Mouse (Mus musculus) midbrain, embryonic 11.5 days (tissue): ENCODE results near the gene Acaa1a. TPM values are rescaled to one million over a fixed set of nuclear protein-coding genes. Genes with fewer than 3 reads are reported as not detected.
"Not testable (repeated sequence)": the region's sequence is repeated elsewhere in the genome, so short reads cannot be mapped to it uniquely, and the experiment has no call there.

Experiments used
- ATAC-seq: fragments of 200-750 bp; cut with Nextera tagmentation; 2 replicates; pipeline ENCODE4 v1.8.0; 2017; ENCODE audit warnings: moderate TSS enrichment, moderate library complexity; ENCODE audit not compliant: low FRiP score
- DNase-seq: peaks from one replicate; pipeline ENCODE4 v3.0.0; 2015; ENCODE audit warnings: low spot score; ENCODE audit errors: missing footprints
- H3K27ac ChIP-seq: fragments of 300-500 bp; sonication (generic); 2 replicates; pipeline ENCODE4 v1.5.1; 2014; ENCODE audit warnings: low read depth, low read length
- H3K27me3 ChIP-seq: fragments of 300-500 bp; sonication (generic); 2 replicates; pipeline ENCODE4 v1.6.1; 2014; ENCODE audit warnings: mild to moderate bottlenecking, low read length, moderate library complexity, mixed read lengths; ENCODE audit not compliant: control insufficient read depth, insufficient read depth
- H3K36me3 ChIP-seq: fragments of 300-500 bp; sonication (generic); 2 replicates; pipeline ENCODE4 v1.6.1; 2014; ENCODE audit warnings: mild to moderate bottlenecking, low read length, moderate library complexity, mixed read lengths; ENCODE audit not compliant: control insufficient read depth, insufficient read depth
- H3K4me1 ChIP-seq: fragments of 300-500 bp; sonication (generic); 2 replicates; pipeline ENCODE4 v1.6.1; 2014; ENCODE audit warnings: low read length; ENCODE audit not compliant: control insufficient read depth, insufficient read depth
- H3K4me2 ChIP-seq: fragments of 300-500 bp; sonication (generic); 2 replicates; pipeline ENCODE4 v1.6.1; 2014; ENCODE audit warnings: mild to moderate bottlenecking, moderate library complexity
- H3K4me3 ChIP-seq: fragments of 300-500 bp; sonication (generic); 2 replicates; pipeline ENCODE4 v1.5.1; 2014; ENCODE audit warnings: low read depth, low read length
- H3K9ac ChIP-seq: fragments of 300-500 bp; sonication (generic); 2 replicates; pipeline ENCODE4 v1.6.1; 2014; ENCODE audit warnings: low read length
- H3K9me3 ChIP-seq: fragments of 300-500 bp; sonication (generic); 2 replicates; pipeline ENCODE4 v1.6.1; 2016; ENCODE audit warnings: low read length; ENCODE audit not compliant: control insufficient read depth
- WGBS: fragments of 180-500 bp; shearing (Covaris S2); extraction: QIAGEN DNeasy Blood & Tissue Kit; methylation state at CpG from one replicate; pipeline ENCODE4 v1.1.7; 2014; 5-methylcytosine and 5-hydroxymethylcytosine counted together
- polyA plus RNA-seq: library from polyadenylated mRNA; unstranded; fragments of >200 nt; fragmentation: Nextera tagmentation; extraction: Ambion mirVana; gene quantifications from 2 replicates; pipeline ENCODE4 v1.2.1, GENCODE M21; 2014

The Acaa1a gene
- polyA plus RNA-seq, 1 experiment from 2014 or later, result 61.2 TPM

DNA sequence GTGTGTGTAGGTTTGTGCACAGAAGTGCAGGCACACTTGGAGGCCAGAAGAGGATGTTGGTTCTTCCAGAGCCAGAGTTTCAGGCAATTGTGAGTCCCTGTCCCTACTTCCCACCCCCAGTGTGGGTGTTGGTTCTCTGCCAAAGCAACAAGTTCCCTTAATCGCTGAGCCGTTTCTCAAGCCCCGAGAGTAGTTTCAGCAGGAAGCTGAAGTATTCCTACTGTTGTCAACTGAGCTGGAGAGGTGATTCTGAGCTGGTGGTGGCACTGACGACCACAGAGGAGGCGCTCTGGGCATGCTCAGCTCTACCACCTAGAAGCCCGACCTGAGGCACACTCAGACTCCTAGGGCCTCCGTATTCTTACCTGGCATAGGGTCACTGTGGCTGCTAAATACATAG, 25.8 kb downstream of the Acaa1a start, which contains the start of gene Slc22a14:
Slc22a14 (minus strand) TSS at position 270 of the 400 bp plus-strand sequence.
- no peak for ATAC-seq
- 79% methylated on average over 7 of the region's 7 CpGs for WGBS
- Histone ChIP-seq H3K27ac (no peak within 1 kb of the TSS), H3K9me3 (no peaks in the 10 kb centered on the region), H3K27me3 (no peaks in the 10 kb centered on the region), H3K4me3 (no peak within 1 kb of the TSS), H3K4me2 (no peak within 1 kb of the TSS), H3K9ac (no peak within 1 kb of the TSS), H3K36me3 (no peaks in the 10 kb centered on the region), H3K4me1 (no peaks in the 10 kb centered on the region)
- no peak for DNase-seq

GRCm38 (mm10) chr9:119368367-119368766, 28.9 kb downstream of the Acaa1a start:
- no peak overlapping the region for H3K4me2 ChIP-seq
- no peaks in the 10 kb centered on the region for H3K4me1 ChIP-seq
- WGBS, result 97% methylated on average over 3 of the region's 3 CpGs
- H3K27ac ChIP-seq, result no peak overlapping the region
- no peaks in the 10 kb centered on the region for H3K27me3 ChIP-seq
- no peaks in the 10 kb centered on the region for H3K9me3 ChIP-seq
- H3K9ac ChIP-seq, result no peak overlapping the region
- no peak overlapping the region for H3K4me3 ChIP-seq
- H3K36me3 ChIP-seq, result no peaks in the 10 kb centered on the region
- DNase-seq (peak; percentile 17), ATAC-seq (no peak)

GRCm38 (mm10) chr9:119370770-119371169, 31.3 kb downstream of the Acaa1a start:
- H3K9ac ChIP-seq, H3K4me2 ChIP-seq, H3K9me3 ChIP-seq, H3K4me1 ChIP-seq, ATAC-seq, H3K27ac ChIP-seq, H3K36me3 ChIP-seq, DNase-seq, H3K4me3 ChIP-seq, H3K27me3 ChIP-seq: not testable (repeated sequence)
- WGBS, result 92% methylated on average over 4 of the region's 4 CpGs

DNA sequence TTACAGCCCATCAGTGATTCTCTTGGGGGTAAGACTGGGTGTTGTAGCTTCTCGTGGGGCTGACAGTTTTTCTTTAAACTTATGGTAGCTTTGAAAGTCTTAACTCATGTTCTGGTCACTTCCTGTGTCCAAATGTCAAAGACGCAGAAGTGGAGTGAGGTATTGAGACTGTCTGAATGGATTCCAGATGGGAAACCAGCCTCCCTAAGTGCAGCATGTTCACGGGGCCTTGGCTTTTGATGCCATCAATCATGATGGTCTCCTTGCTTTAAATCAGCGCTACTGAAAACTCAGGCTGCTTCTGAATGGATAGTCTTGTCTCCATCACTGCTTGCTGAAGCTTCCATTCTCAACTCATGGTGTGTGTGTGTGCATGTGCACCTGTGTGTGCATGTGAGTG, 31.8 kb downstream of the Acaa1a start:
- ATAC-seq (no peak), DNase-seq (no peak)
- no peak overlapping the region for H3K27ac ChIP-seq
- H3K36me3 ChIP-seq, result no peaks in the 10 kb centered on the region
- H3K4me1 ChIP-seq, result no peaks in the 10 kb centered on the region
- no peaks in the 10 kb centered on the region for H3K27me3 ChIP-seq
- no peak overlapping the region for H3K4me2 ChIP-seq
- no peak overlapping the region for H3K9ac ChIP-seq
- 87% methylated on average over 4 of the region's 4 CpGs for WGBS
- H3K4me3 ChIP-seq, result no peak overlapping the region
- no peaks in the 10 kb centered on the region for H3K9me3 ChIP-seq

DNA sequence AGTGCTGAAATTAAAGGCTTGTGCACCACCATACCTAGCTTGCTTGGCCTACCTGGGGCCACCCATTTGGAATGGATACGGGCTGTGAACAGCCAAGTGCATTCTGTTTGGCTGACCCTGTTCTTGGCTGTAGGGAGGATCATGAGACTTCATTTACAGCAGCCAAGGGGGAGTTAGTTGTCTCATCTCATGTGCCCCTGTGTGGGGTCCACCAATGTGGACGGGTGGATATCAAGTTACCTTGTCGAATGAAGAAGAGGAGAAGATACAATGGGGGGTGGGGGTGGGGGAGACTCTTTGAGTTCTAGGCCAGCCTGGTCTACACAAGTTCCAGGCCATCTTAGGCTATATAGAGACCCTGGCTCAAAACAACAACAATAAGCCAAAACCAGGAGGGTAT, 35.5 kb downstream of the Acaa1a start:
- H3K27me3 ChIP-seq, result no peaks in the 10 kb centered on the region
- H3K9me3 ChIP-seq, result no peaks in the 10 kb centered on the region
- no peak overlapping the region for H3K27ac ChIP-seq
- no peak for ATAC-seq
- whole genome bisulfite sequencing, result 69% methylated on average over 3 of the region's 3 CpGs
- peak; percentile 72 for DNase-seq
- no peak overlapping the region for H3K9ac ChIP-seq
- H3K4me1 ChIP-seq, result no peaks in the 10 kb centered on the region
- H3K36me3 ChIP-seq, result no peaks in the 10 kb centered on the region
- H3K4me2 ChIP-seq, result no peak overlapping the region
- no peak overlapping the region for H3K4me3 ChIP-seq

GRCm38 (mm10) chr9:119375556-119375955, 36.1 kb downstream of the Acaa1a start:
- Histone ChIP-seq H3K27ac (no peak overlapping the region), H3K9me3 (no peaks in the 10 kb centered on the region), H3K9ac (no peak overlapping the region), H3K36me3 (no peaks in the 10 kb centered on the region), H3K4me2 (no peak overlapping the region), H3K4me1 (no peaks in the 10 kb centered on the region), H3K4me3 (no peak overlapping the region), H3K27me3 (no peaks in the 10 kb centered on the region)
- 75% methylated on average over 6 of the region's 6 CpGs for WGBS
- ATAC-seq (no peak), DNase-seq (no peak)

- Histone ChIP-seq H3K36me3 (no peaks in the 10 kb centered on the region), H3K27me3 (no peaks in the 10 kb centered on the region), H3K9me3 (no peaks in the 10 kb centered on the region), H3K9ac (no peak overlapping the region), H3K4me2 (no peak overlapping the region), H3K4me3 (no peak overlapping the region), H3K4me1 (no peaks in the 10 kb centered on the region; the same call in 1 of the 2 replicates), H3K27ac (no peak overlapping the region)
- no peak for DNase-seq
- WGBS, result 92% methylated on average over 4 of the region's 4 CpGs
- no peak for ATAC-seq
Observed at GRCm38 (mm10) chr9:119378231-119378630, 38.8 kb downstream of the Acaa1a start.

DNA sequence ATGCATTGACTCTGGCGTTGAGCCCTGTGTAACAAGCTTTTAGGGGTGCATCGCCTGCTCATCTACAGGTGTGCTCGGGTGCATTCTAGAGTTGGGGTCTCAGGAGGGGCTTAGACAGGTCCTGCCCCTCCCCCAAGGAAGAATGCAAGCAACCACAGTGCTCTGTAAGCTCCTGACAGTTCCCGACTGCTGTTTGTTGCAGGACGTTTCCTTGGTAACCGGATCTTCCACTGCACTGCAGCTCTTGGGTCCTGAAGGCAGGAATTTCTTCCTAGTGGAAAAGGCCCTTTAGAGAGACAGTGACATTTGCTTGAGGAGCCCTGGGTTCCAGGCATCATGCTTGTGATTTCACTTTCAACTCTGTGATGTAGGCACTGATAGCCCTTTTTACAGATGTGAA, 43.1 kb downstream of the Acaa1a start:
- DNase-seq, result no peak
- H3K4me3 ChIP-seq, result no peak overlapping the region
- WGBS, result 62% methylated on average over 6 of the region's 6 CpGs
- H3K36me3 ChIP-seq, result no peaks in the 10 kb centered on the region
- H3K9ac ChIP-seq, result no peak overlapping the region
- no peak for ATAC-seq
- no peak overlapping the region for H3K4me2 ChIP-seq
- no peak overlapping the region for H3K27ac ChIP-seq
- no peaks in the 10 kb centered on the region for H3K27me3 ChIP-seq
- no peaks in the 10 kb centered on the region; the same call in 1 of the 2 replicates for H3K4me1 ChIP-seq
- no peaks in the 10 kb centered on the region for H3K9me3 ChIP-seq

GRCm38 (mm10) chr9:119388956-119389355, 49.5 kb downstream of the Acaa1a start:
- Histone ChIP-seq H3K4me1 (no peaks in the 10 kb centered on the region), H3K4me3 (no peak overlapping the region), H3K27ac (no peak overlapping the region), H3K4me2 (no peak overlapping the region), H3K36me3 (no peaks in the 10 kb centered on the region), H3K9ac (no peak overlapping the region), H3K9me3 (no peaks in the 10 kb centered on the region), H3K27me3 (no peaks in the 10 kb centered on the region)
- ATAC-seq (no peak), DNase-seq (no peak)
- WGBS, result 65% methylated on average over 5 of the region's 5 CpGs

DNA sequence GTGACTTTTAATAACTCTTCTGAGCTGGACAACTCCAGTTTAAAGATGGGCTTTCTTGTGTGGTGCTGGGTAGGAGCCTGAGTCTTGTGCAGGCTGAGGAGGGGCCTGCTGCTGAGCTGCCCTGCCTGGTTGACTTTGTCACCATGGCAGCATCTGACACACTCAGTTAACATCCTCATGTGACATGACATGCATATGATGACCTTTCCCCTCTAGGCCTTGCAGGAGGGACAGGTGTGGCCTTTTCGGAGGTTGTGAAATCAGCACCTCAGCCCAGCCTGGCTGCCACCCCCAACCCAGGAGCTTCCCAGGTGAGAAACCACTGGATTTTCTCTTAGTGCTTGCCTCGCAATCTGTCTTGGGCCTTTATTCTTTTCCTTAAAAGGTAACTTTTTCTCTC, 50.7 kb downstream of the Acaa1a start:
- no peaks in the 10 kb centered on the region for H3K36me3 ChIP-seq

More for the DNA sequence above, 50.7 kb downstream of the Acaa1a start:
- Histone ChIP-seq H3K4me1 (no peaks in the 10 kb centered on the region), H3K27ac (no peak overlapping the region), H3K9ac (no peak overlapping the region), H3K27me3 (no peaks in the 10 kb centered on the region), H3K4me3 (no peak overlapping the region), H3K4me2 (no peak overlapping the region), H3K9me3 (no peaks in the 10 kb centered on the region)
- DNase-seq (no peak), ATAC-seq (no peak)
- WGBS, result 98% methylated on average over 2 of the region's 2 CpGs
